Mouse (Mus musculus) mouse embryonic stem cell (cell line): ENCODE results near the gene Lyl1.

Source experiments
- in situ Hi-C, 2 experiments: fragments of 300-500 bp; cut with MboI; formaldehyde crosslinking; loops; 1 replicate in 1 of 2; 3 replicates in 1 of 2; pipeline ENCODE4 v1.14.3; 2019 to 2020; ENCODE audit warnings: low sequenced_read_pairs in 2 of 2, low pct_unique_long_range_greater_than_20kb in 1 of 2, mixed read lengths in 1 of 2; ENCODE audit not compliant: unreplicated experiment in 1 of 2

Lyl1 gene

GRCm38 (mm10) chr8:84730541-84731370 lies 29.5 kb downstream of the Lyl1 start:
- in situ Hi-C loops: no loop called here

DNA sequence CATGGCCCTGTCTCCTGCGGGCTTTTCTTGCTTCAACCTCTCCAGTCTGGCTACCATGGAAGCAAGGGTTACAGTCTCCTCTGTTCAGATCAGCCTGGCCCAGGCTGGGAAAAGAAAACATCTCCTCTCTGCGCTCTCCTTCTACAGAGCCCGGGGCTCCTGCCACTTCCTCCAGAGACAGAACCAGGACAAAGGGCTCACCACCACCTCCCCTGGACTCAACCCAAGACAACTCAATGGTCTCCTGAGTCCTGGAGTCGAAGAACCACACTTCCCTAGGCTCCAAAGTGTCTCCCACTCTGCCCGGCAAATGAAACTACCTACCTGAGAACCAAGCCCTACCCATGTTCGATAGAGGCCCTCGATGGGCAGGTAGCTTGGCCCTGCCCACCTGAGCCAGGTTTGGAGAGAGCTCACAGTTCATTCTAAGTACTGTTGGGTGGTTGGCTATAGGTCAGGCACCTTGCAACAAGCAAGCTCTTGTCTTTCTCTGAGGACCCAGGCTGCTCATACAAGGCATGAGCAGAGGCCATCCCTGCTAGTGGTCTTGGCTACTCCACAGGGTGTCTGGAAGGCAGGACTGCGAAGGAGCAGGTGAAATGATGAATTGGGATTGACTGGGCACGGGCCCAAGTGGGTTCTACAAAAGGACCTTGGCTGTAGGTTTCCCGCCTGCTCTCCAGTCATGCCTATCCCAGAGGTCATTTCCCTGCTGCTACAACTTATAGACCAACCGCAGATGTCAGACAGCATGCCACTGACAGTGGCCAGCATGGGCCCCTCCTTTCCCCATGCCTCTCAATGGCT lies 30.3 kb downstream of the Lyl1 start:
- in situ Hi-C loops: no loop called here

GRCm38 (mm10) chr8:84732545-84732944 lies 31.3 kb downstream of the Lyl1 start:
- in situ Hi-C loops: no loop called here

DNA sequence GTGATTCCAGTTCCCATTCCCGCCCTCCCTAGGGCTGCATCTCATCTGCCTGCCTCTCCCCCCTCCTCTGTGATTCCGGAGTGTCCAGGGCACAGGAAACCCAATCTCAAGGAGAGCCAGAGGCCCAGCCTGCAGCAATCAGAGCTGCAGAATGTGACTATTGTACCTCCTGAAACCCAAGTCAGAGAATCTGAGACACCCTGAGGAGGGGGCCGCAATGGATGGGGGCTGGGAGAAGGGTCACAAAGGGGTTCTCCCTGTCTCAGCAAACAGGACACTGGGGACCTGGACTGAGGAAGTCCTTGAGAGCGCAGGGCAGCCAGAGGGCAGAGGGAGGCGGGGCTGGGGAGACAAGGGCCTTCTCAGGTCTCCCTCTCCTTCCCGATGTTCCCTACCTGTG lies 31.7 kb downstream of the Lyl1 start:
- in situ Hi-C loops: no loop called here

- in situ Hi-C loops: no loop called here
Measured at GRCm38 (mm10) chr8:84733959-84734358, 32.7 kb downstream of the Lyl1 start.

DNA sequence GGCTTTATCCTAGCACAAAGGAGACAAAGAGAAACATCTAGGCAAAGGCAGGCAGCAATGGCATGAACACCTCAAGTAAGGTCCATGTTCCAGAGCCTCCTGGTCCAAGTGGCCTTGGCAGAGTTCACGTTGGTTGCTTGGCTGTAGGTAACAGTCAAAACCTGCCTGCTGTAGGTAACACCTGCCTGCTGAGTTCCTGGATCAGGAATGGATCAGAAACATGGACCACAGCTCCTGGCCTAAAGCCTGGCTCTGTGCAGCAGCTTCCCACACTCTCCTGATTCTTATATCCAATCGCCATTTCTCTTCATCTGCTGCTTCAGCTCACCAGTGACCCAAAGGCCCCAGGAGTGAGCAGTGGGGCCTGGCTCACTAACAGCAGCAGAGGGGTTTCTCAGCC lies 33.4 kb downstream of the Lyl1 start:
- in situ Hi-C loops: no loop called here

- in situ Hi-C loops: no loop called here
Measured at GRCm38 (mm10) chr8:84735597-84735996, 34.3 kb downstream of the Lyl1 start.

DNA sequence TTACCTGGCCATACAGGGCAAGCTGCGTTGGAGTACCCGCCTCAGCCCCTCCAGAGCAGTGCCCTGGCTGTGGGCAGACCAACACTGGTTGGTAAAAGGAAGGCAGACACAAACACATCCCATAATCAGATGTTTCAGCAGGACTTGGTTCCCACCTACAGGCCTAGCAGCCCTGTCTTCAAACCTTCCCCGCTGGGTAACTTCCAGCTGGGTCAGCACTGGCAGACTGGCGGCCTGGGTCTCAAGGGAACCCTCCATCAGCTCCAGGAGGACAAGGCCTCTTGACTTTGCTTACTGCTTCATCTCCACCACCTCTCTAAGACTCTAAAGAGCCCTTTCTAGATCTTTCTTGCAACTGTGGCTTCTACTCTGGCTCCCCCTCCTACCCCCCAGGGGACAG lies 35.3 kb downstream of the Lyl1 start:
- in situ Hi-C loops: no loop called here

GRCm38 (mm10) chr8:84737608-84738007 lies 36.4 kb downstream of the Lyl1 start:
- in situ Hi-C loops: no loop called here

DNA sequence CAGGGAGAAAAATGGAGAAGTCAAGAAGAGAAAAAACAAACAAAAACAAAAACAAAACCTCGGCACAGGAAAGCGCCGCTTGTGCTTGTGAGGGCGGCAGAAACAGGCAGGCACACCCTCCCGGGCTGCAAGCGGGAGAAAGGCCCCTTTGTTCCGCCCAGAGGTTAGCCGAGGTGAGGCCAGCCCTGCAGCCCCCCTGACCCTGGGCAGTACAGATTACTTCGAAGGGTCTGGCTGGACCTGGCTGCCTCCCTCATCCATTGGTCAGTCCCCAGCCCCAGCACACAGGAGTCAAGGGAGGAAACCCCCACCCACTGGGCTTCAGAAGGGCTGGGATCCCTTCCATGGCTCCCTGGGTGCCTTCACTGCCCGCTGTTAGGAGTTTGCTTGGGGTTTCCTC lies 37.0 kb downstream of the Lyl1 start:
- in situ Hi-C loops: no loop called here

DNA sequence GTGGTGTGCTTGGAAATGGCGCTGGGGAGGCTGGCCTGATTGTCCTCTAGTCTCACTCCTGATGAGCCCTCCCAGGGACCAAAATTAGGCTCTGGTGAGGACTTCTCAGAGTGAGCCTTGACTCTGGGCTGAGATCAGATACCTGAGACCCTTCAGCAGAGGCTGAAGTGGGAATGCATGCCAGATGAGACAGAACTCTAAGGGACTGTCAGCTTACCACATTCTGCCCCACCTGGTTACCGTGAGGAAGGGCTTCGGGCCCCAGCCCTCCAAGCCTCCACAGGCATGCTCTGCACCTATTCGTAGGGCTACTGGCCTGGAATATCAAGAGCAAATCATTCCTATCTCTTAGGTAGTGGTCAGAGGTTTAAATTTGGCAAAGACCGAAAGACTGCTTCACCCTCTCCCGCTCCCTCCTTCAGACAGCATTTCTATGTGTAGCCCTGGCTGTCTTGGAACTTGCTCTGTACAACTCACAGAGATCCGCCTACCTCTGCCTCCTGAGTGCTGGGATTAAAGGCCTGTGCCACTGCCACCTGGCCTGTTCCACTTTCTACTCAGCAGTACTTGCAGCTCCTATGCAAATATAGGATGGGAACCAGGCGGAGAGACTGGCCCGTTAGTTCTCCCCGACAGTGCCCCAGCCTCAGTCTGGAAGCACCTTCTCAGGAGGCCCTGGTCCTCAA lies 37.6 kb downstream of the Lyl1 start:
- in situ Hi-C loops: no loop called here

DNA sequence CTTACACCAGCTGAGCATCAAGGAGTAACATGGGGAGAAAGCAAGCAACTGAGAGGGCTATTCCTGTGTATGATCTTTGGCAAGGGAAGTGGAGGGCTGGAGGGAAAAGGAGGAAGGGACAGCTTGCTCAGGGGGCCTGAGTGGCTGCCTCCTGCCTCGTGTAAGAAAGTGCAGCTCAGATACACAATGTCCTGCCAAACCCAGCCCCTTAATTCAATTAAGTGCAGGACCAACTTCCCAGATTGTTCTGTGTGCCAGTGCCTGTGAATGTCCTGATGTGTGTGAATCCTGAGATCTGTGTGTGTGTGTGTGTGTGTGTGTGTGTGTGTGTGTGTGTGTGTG lies 38.1 kb downstream of the Lyl1 start:
- in situ Hi-C loops: no loop called here

DNA sequence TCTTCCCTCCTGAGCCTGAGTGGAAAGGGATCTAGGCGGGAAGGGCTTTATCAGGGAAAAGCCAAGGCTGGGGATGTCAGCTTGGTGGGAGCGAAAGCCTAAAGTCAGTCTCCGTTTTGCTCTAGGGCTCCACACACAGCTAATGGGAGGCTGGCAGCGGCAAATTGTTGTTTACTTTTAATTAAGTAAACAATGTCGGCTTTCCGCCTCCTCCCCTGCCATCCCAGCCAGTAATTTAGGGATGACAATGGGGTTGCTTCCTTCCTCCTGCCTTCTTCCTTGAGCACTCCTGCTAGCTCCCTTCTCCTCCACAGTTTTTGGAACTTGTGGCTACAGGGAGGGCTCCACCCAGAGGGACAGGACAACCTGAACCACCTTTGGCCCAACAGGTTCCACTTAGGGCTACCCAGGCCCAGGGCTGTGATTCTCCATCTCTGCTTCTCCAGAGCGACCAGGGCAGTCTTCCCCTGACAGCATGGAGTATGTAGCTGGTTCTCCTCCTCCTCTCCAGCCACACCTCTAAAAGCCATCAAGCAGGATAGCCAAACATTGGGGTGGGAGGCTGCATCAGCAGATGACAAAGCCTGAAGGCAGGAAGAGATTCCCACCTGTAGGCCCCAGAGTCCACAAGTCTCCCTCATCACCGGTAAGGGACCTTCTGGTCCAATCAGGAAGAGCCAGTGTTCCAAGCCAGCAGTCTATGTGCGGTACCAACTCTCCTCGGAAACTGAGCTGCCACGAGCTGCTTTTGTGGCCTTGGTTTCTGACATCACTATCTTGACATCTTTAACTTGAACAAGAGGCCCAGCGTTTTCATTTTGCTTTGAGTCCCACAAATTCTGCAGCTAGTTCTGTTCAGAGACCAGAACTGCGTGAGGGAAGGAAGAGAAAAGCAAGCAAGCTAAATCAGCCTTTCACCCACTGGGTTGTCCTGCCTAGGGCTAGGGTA lies 39.9 kb downstream of the Lyl1 start:
- in situ Hi-C loops: no loop called here

DNA sequence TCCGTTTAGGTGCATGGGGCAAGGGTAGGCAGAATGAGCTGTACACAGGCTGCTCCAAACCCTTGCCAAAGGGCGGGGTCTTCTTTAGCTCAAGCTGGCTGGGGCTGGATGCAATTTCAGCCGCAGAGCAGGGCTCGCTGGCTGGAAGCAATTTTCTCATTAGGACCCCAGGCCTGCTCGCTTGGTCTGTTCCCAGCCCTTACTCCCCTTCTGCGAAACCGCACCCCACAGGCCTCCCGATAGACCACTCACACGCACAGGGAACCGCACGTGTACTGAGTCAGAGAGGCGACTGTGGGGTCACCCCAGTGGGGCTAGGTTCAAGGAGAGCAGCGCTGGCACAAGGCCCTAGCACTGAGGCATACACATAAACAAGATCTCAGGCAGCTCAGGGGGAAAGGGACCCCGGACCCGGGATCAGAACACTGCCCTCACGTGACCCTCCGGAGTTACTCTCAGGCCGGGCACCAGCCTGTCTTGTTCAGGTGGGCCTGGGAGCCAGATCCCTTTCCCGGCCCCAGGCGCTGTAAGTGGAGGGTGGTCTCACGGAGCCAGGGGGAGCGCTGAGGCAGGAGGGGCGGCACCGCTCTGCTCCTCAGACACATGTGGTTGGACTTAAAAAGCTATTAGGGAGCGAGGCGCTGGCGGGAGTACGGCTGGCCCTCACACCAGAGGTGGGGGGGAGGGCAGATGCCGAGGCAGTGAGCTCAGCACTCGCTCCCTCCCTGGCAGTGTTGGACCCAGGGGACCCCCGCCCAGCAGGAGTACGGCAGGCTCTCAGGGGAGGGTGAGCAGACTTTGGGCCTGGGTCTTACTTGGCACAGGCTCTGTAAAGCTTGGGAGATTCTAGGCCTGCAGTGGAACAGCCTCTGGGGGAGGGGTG lies 41.2 kb downstream of the Lyl1 start:
- in situ Hi-C loops: no loop called here

GRCm38 (mm10) chr8:84743054-84743415 lies 41.8 kb downstream of the Lyl1 start:
- in situ Hi-C loops: no loop called here

GRCm38 (mm10) chr8:84743517-84744420 lies 42.5 kb downstream of the Lyl1 start:
- in situ Hi-C loops: no loop called here
